Mouse (Mus musculus): ENCODE results near the gene Kpna2.

GRCm38 (mm10) chr11:106962310-106962709 lies 37.0 kb downstream of the Kpna2 start:
- TF ChIP-seq CTCF (IDR thresholded peaks at IDR 0.05; ENCODE audit: low read depth, low read length), result no peak
- no peak for TF ChIP-seq POLR2A (IDR thresholded peaks at IDR 0.05; ENCODE audit: borderline replicate concordance, low read depth, low read length)
